Mouse (Mus musculus) intestine, postnatal 0 days (tissue): ENCODE measurements around the gene Clpx. TPM values are rescaled to one million over a fixed set of nuclear protein-coding genes. Genes with fewer than 3 reads are reported as not detected.

Source experiments
- ATAC-seq: fragments of 200-750 bp; cut with Nextera tagmentation; 2 replicates; pipeline ENCODE4 v1.8.0; 2017; ENCODE audit warnings: mild to moderate bottlenecking, moderate TSS enrichment, moderate library complexity
- H3K27ac ChIP-seq: fragments of 300-500 bp; sonication (generic); 2 replicates; pipeline ENCODE4 v1.5.1; 2014; ENCODE audit warnings: mild to moderate bottlenecking, low read depth, low read length, moderate library complexity
- H3K27me3 ChIP-seq: fragments of 300-500 bp; sonication (generic); replicated peaks from 2 replicates; pipeline ENCODE4 v1.6.1; 2014; ENCODE audit warnings: low read length, mixed read lengths; ENCODE audit not compliant: control insufficient read depth, insufficient read depth
- H3K36me3 ChIP-seq: fragments of 300-500 bp; sonication (generic); 2 replicates; pipeline ENCODE4 v1.6.1; 2014; ENCODE audit warnings: mild to moderate bottlenecking, moderate library complexity; ENCODE audit not compliant: control insufficient read depth, insufficient read depth
- H3K4me1 ChIP-seq: fragments of 300-500 bp; sonication (generic); replicated peaks from 2 replicates; pipeline ENCODE4 v1.6.1; 2014; ENCODE audit warnings: antibody characterized with exemption, low read length, mixed read lengths; ENCODE audit not compliant: control insufficient read depth, insufficient read depth
- H3K4me2 ChIP-seq: fragments of 300-500 bp; sonication (generic); replicated peaks from 2 replicates; pipeline ENCODE4 v1.6.1; 2014; ENCODE audit warnings: low read depth, mild to moderate bottlenecking, moderate library complexity
- H3K4me3 ChIP-seq: fragments of 300-500 bp; sonication (generic); 2 replicates; pipeline ENCODE4 v1.5.1; 2014; ENCODE audit warnings: low read depth, low read length
- H3K9ac ChIP-seq: fragments of 300-500 bp; sonication (generic); 2 replicates; pipeline ENCODE4 v1.6.1; 2014; ENCODE audit warnings: mild to moderate bottlenecking, low read depth, low read length
- H3K9me3 ChIP-seq: fragments of 300-500 bp; sonication (generic); 2 replicates; pipeline ENCODE4 v1.6.1; 2016; ENCODE audit warnings: mixed run types; ENCODE audit not compliant: control insufficient read depth
- CTCF ChIP-seq: sonication (generic); IDR thresholded peaks from 2 replicates; pipeline ENCODE4 v1.5.1; 2016; ENCODE audit warnings: low read depth, mild to moderate bottlenecking, control low read depth, antibody characterized with exemption, moderate library complexity
- WGBS: fragments of 180-500 bp; shearing (Covaris S2); extraction: QIAGEN DNeasy Blood & Tissue Kit; methylation state at CpG from one replicate; pipeline ENCODE4 v1.1.7; 2014; 5-methylcytosine and 5-hydroxymethylcytosine counted together
- polyA plus RNA-seq: library from polyadenylated mRNA; unstranded; fragments of >200 nt; fragmentation: Nextera tagmentation; extraction: Ambion mirVana; gene quantifications from 2 replicates; pipeline ENCODE4 v1.2.1, GENCODE M21; 2015

The Clpx gene
- polyA plus RNA-seq, 1 experiment from 2014 or later, result 28.2 TPM

DNA sequence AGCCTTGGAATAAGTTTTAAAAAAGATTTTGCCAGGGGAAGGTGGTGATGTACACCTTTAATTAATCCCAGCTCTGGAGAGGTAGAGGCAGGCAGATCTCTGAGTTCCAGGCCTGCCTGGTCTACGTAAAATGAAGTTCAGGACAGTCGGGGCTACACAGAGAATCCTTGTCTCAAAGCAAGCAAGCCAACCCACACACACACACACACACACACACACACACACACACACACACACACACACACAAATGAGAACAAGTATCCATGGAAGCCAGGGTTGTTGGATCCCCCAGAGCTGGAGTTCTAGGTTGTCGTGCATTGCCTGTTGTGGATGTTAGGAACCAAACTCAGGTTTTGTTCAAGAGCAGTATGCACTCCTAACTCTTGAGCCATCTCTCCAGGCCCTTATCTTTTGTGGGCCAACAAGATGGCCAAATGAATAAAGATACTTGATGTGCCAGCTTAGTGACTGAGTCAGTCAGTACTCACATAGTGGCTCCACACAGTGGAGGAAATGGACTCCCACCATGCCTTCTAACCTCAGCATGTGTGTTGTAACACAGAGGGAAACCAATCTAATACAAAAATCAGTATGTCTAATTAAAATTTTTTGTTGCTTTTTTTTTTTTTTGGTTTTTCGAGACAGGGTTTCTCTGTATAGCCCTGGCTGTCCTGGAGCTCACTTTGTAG, 18.8 kb downstream of the Clpx start:
- Histone ChIP-seq H3K27me3 (no peaks in the 10 kb centered on the region), H3K9ac (no peak overlapping the region), H3K36me3 (peaks cover 47% of the 10 kb centered on the region), H3K4me2 (no peak overlapping the region), H3K4me3 (no peak overlapping the region), H3K4me1 (no peaks in the 10 kb centered on the region), H3K27ac (no peak overlapping the region), H3K9me3 (no peaks in the 10 kb centered on the region)
- TF ChIP-seq CTCF, result no peak
- WGBS, result 95% methylated on average over 4 of the region's 4 CpGs
- 0 out of 2 replicates have a peak, but pooled peaks have one; percentile 38 for ATAC-seq

DNA sequence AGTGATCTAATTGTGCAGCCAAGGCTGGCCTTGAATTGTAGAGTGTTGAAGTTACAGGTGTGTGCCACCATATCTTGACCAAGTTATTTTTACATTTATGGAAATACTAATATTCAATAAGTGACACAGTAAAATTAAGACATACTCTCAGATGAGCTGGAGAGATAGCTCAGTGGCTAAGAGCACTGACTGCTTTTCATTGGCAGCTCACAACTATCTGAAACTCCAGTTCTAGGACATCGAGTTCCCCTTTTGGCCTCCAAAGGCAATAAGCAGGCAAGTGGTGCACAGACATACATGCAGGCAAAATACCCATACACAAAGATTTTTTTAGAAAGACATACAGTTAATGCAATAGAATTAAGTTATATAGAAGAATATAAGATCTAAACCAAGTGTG, 19.8 kb downstream of the Clpx start:
- no peaks in the 10 kb centered on the region for H3K27me3 ChIP-seq
- H3K4me3 ChIP-seq, result no peak overlapping the region
- H3K36me3 ChIP-seq, result peaks cover 43% of the 10 kb centered on the region
- 93% methylated on average over 1 of the region's 1 CpGs for WGBS
- ATAC-seq, result no peak
- no peak overlapping the region for H3K4me2 ChIP-seq
- no peak overlapping the region for H3K9ac ChIP-seq
- no peak overlapping the region for H3K27ac ChIP-seq
- H3K4me1 ChIP-seq, result no peaks in the 10 kb centered on the region
- TF ChIP-seq CTCF, result no peak
- H3K9me3 ChIP-seq, result no peaks in the 10 kb centered on the region

DNA sequence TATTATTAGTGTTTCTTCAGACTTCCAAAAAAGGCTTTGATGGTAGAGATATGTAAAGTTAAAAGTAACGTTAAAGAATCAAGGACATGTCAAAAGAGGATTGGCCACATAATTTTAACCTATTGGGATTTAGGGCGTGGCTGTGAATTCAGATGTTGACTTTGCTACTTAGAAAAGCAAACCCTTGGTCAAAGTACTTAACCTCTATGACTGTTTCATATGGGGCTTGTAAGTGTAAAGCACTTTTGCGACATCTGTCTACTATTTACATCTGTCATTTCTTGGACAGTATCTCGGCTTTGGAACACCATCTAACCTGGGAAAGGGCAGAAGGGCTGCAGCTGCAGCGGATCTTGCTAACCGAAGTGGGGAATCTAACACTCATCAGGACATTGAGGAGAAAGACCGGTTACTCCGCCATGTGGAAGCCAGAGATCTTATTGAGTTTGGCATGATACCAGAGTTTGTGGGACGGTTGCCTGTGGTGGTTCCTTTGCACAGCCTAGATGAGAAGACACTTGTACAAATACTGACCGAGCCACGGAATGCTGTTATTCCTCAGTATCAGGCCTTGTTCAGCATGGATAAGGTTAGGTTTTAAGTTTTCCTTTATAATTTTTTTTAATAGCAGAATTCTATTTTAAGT, 28.3 kb downstream of the Clpx start:
- H3K4me3 ChIP-seq, result no peak overlapping the region
- 77% methylated on average over 11 of the region's 11 CpGs for WGBS
- H3K9ac ChIP-seq, result no peak overlapping the region
- no peaks in the 10 kb centered on the region for H3K27me3 ChIP-seq
- peaks cover 68% of the 10 kb centered on the region for H3K36me3 ChIP-seq
- H3K4me2 ChIP-seq, result no peak overlapping the region
- no peak for ATAC-seq
- H3K4me1 ChIP-seq, result no peaks in the 10 kb centered on the region
- no peaks in the 10 kb centered on the region for H3K9me3 ChIP-seq
- no peak overlapping the region for H3K27ac ChIP-seq
- TF ChIP-seq CTCF, result no peak

DNA sequence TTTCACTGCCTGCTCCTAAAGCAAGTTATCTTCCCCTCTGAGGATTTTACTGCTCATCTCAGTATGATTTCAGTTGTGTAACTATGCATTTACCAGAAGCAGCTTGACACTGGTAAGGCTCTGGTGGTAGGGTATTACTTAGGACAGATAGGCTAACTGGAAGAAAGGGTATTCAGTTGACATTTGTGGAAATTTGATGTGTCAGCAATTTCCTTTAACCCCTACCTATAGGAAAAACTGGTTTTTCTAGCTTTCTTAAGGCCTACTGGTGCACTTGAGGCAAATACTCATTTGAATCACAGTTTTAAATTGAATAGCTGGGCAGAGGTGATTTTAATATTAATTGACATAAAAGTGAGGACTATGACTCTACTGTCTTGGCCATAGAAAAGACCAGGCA, 31.9 kb downstream of the Clpx start:
- no peak for TF ChIP-seq CTCF
- Histone ChIP-seq H3K27ac (no peak overlapping the region), H3K4me1 (no peaks in the 10 kb centered on the region), H3K9ac (no peak overlapping the region), H3K27me3 (no peaks in the 10 kb centered on the region), H3K9me3 (no peaks in the 10 kb centered on the region), H3K4me3 (no peak overlapping the region), H3K36me3 (peaks cover 64% of the 10 kb centered on the region), H3K4me2 (no peak overlapping the region)
- ATAC-seq, result no peak

DNA sequence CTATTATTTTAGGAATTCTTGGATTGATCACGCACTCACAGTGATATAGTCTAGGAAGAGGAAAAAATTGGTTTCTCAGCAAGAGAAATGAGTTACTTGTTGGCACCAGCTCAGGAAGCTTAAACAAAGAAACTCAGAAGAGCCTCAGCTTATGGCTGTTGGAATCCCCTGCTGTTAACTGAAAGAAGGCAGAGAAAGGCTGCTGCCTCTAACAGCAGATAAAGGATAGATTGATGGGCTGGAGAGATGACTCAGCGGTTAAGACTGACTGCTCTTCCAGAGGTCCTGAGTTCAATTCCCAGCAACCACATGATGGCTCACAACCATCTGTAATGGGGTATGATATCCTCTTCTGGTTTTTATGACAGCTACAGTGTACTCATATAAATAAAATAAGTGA, 33.3 kb downstream of the Clpx start:
- H3K27ac ChIP-seq, result no peak overlapping the region

DNA sequence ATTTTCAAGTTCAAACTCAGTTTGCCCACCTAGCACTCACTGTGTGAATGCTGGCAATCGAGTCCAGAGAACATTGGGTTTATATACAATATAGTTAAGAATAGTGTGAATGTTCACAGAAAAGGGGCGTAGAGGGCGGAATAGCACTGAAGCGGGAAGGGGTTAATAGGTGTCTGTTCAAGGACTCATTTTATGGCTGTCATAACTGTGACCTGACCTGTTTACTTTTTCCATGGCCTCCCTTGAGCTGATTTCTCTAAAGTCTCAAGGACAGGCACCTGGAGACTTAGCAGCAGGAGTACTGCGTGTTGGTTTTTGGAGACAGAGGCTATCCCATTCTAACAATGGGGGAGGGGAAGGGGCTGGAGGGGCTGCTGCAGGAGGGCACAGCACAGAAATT, 39.9 kb downstream of the Clpx start:
- peaks cover 9% of the 10 kb centered on the region; the same call in 1 of the 2 replicates for H3K36me3 ChIP-seq
- H3K9me3 ChIP-seq, result no peaks in the 10 kb centered on the region
- peak overlapping the region; percentile 43 for H3K4me2 ChIP-seq
- TF ChIP-seq CTCF, result no peak
- H3K4me1 ChIP-seq, result no peaks in the 10 kb centered on the region
- H3K27ac ChIP-seq, result no peak overlapping the region; the same call in 1 of the 2 replicates
- H3K9ac ChIP-seq, result no peak overlapping the region
- 49% methylated on average over 5 of the region's 5 CpGs for WGBS
- ATAC-seq, result peak; percentile 36; the same call in 1 of the 2 replicates
- H3K4me3 ChIP-seq, result no peak overlapping the region
- no peaks in the 10 kb centered on the region for H3K27me3 ChIP-seq

More for the DNA sequence above, 33.3 kb downstream of the Clpx start:
- peaks cover 61% of the 10 kb centered on the region for H3K36me3 ChIP-seq
- H3K4me3 ChIP-seq, result no peak overlapping the region
- H3K9me3 ChIP-seq, result no peaks in the 10 kb centered on the region
- H3K9ac ChIP-seq, result no peak overlapping the region
- 95% methylated on average over 2 of the region's 2 CpGs for WGBS
- H3K4me2 ChIP-seq, result no peak overlapping the region
- no peak for TF ChIP-seq CTCF
- H3K27me3 ChIP-seq, result no peaks in the 10 kb centered on the region
- ATAC-seq, result no peak
- H3K4me1 ChIP-seq, result no peaks in the 10 kb centered on the region
